Mouse (Mus musculus) neutrophil, adult 65 days (primary cell): Measurements from ENCODE around the gene Olfr819. TPM values are rescaled to one million over a fixed set of nuclear protein-coding genes. Genes with fewer than 3 reads are reported as not detected.

Experiments used
- total RNA-seq: library from RNA; stranded (reverse); gene quantifications from 2 replicates; pipeline ENCODE4 v1.2.4, GENCODE M21; 2023

Gene Olfr819
- total RNA-seq = not detected in 2 replicates

GRCm38 (mm10) chr10:129967166-129967565, at the start of gene Olfr819:
Gene Olfr819 (minus strand): TSS chr10:129967266.

GRCm38 (mm10) chr10:130012321-130012720, 45.3 kb upstream of the Olfr819 start, which contains the start of gene Olfr820:
Gene Olfr820 (plus strand): TSS chr10:130012621.

GRCm38 (mm10) chr10:129984962-129985361, 17.9 kb upstream of the Olfr819 start, which contains the start of gene Gm10310:
Gene Gm10310 (minus strand): TSS chr10:129985062.

GRCm38 (mm10) chr10:129976040-129976439, 9.0 kb upstream of the Olfr819 start, which contains the start of gene Olfr247:
Gene Olfr247 (minus strand): TSS chr10:129976140.

GRCm38 (mm10) chr10:129949000-129949399, 18.1 kb downstream of the Olfr819 start, which contains the start of gene Olfr818:
Gene Olfr818 (minus strand): TSS chr10:129949100.

GRCm38 (mm10) chr10:129915497-129915896, 51.6 kb downstream of the Olfr819 start, which contains the start of gene Olfr816:
Gene Olfr816 (minus strand): TSS chr10:129915597.

Other genes starting within 250 kb of the Olfr819 start
- not detected in 2 replicates for gene Olfr805, start 237.9 kb downstream of the Olfr819 start, total RNA-seq
- not detected in 2 replicates for gene Olfr806, start 225.3 kb downstream of the Olfr819 start, total RNA-seq
- not detected in 2 replicates for gene Olfr807, start 209.5 kb downstream of the Olfr819 start, total RNA-seq
- gene Olfr808, start 201.8 kb downstream of the Olfr819 start, total RNA-seq = not detected in 2 replicates
- gene Olfr809, start 192.6 kb downstream of the Olfr819 start, total RNA-seq = not detected in 2 replicates
- gene Olfr810, start 172.3 kb downstream of the Olfr819 start, total RNA-seq = not detected in 2 replicates
- gene Olfr811, start 162.9 kb downstream of the Olfr819 start, total RNA-seq = not detected in 2 replicates
- not detected in 2 replicates for gene Olfr812, start 121.2 kb downstream of the Olfr819 start, total RNA-seq
- not detected in 2 replicates for gene Olfr813, start 111.9 kb downstream of the Olfr819 start, total RNA-seq
- gene Olfr814, start 87.4 kb downstream of the Olfr819 start, total RNA-seq = not detected in 2 replicates
- gene Olfr815, start 61.4 kb downstream of the Olfr819 start, total RNA-seq = not detected in 2 replicates
- not detected in 2 replicates for gene Olfr816, start 51.7 kb downstream of the Olfr819 start, total RNA-seq
- not detected in 2 replicates for gene Olfr818, start 18.2 kb downstream of the Olfr819 start, total RNA-seq
- not detected in 2 replicates for gene Olfr247, start 8.9 kb upstream of the Olfr819 start, total RNA-seq
- not detected in 2 replicates for gene Gm10310, start 17.8 kb upstream of the Olfr819 start, total RNA-seq
- not detected in 2 replicates for gene Olfr820, start 45.4 kb upstream of the Olfr819 start, total RNA-seq
- gene Olfr821, start 63.1 kb upstream of the Olfr819 start, total RNA-seq = not detected in 2 replicates
- gene Olfr822, start 103.9 kb upstream of the Olfr819 start, total RNA-seq = not detected in 2 replicates
- gene Olfr823, start 148.1 kb upstream of the Olfr819 start, total RNA-seq = not detected in 2 replicates
- not detected in 2 replicates for gene Olfr824, start 162.7 kb upstream of the Olfr819 start, total RNA-seq
- not detected in 2 replicates for gene Olfr825, start 199.5 kb upstream of the Olfr819 start, total RNA-seq
- gene Olfr826, start 216.9 kb upstream of the Olfr819 start, total RNA-seq = not detected in 2 replicates
- gene Olfr827, start 247.1 kb upstream of the Olfr819 start, total RNA-seq = not detected in 2 replicates